Mouse (Mus musculus) liver, embryonic 13.5 days (tissue): Measurements from ENCODE around the gene Ercc4. TPM values are rescaled to one million over a fixed set of nuclear protein-coding genes. Genes with fewer than 3 reads are reported as not detected.

Experiments used
- ATAC-seq: fragments of 200-750 bp; cut with Nextera tagmentation; 2 replicates; pipeline ENCODE4 v1.8.0; 2017; ENCODE audit warnings: low read depth, mild to moderate bottlenecking, moderate number of reproducible peaks, moderate library complexity
- DNase-seq: peaks from one replicate; pipeline ENCODE4 v3.0.0; 2022
- H3K27ac ChIP-seq: fragments of 300-500 bp; sonication (generic); 2 replicates; pipeline ENCODE4 v1.5.1; 2015; ENCODE audit warnings: moderate library complexity, mild to moderate bottlenecking, inconsistent platforms
- H3K27me3 ChIP-seq: fragments of 300-500 bp; sonication (generic); 2 replicates; pipeline ENCODE4 v1.6.1; 2015; ENCODE audit warnings: mild to moderate bottlenecking, inconsistent platforms
- H3K36me3 ChIP-seq: fragments of 300-500 bp; sonication (generic); 2 replicates; pipeline ENCODE4 v1.6.1; 2015; ENCODE audit warnings: mild to moderate bottlenecking, inconsistent platforms
- H3K4me1 ChIP-seq: fragments of 300-500 bp; sonication (generic); replicated peaks from 2 replicates; pipeline ENCODE4 v1.6.1; 2015; ENCODE audit warnings: inconsistent platforms
- H3K4me2 ChIP-seq: fragments of 300-500 bp; sonication (generic); 2 replicates; pipeline ENCODE4 v1.6.1; 2015; ENCODE audit warnings: inconsistent platforms, mild to moderate bottlenecking, moderate library complexity
- H3K4me3 ChIP-seq: fragments of 300-500 bp; sonication (generic); replicated peaks from 2 replicates; pipeline ENCODE4 v1.5.1; 2015; ENCODE audit warnings: mild to moderate bottlenecking, inconsistent platforms
- H3K9ac ChIP-seq: fragments of 300-500 bp; sonication (generic); 2 replicates; pipeline ENCODE4 v1.6.1; 2015; ENCODE audit warnings: mild to moderate bottlenecking, inconsistent platforms
- H3K9me3 ChIP-seq: fragments of 300-500 bp; sonication (generic); replicated peaks from 2 replicates; pipeline ENCODE4 v1.6.1; 2016; ENCODE audit warnings: inconsistent platforms
- WGBS: fragments of 180-500 bp; shearing (Covaris S2); methylation state at CpG from one replicate; pipeline ENCODE4 v1.1.7; 2015; ENCODE audit not compliant: insufficient replicate concordance; 5-methylcytosine and 5-hydroxymethylcytosine counted together
- polyA plus RNA-seq: library from polyadenylated mRNA; unstranded; fragments of >200 nt; fragmentation: Nextera tagmentation; extraction: Ambion mirVana; gene quantifications from 2 replicates; pipeline ENCODE4 v1.2.1, GENCODE M21; 2015

Ercc4 gene
- polyA plus RNA-seq, 1 experiment from 2014 or later = 5.3 TPM

DNA sequence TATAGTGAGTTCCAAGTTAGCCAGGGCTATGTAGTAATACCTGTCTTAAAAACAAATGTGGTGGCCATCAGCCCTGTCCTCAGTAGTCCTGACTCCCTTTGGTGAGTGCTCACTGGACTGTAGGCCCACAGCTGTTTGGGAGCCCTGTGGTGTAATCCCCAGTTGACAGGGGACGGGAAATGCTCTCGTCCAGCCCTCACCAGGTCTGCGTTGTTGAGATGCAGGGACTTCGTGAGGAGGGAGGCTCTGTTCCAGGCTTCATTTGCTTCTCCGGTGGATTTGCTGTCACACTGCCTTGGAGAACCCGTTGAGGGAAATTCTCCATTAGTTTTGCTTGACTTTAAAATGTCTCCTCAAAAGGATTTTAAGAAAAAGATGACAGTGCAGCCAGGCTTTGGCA lies 41.3 kb downstream of the Ercc4 start:
- Histone ChIP-seq H3K27ac (no peak overlapping the region), H3K9me3 (no peaks in the 10 kb centered on the region), H3K27me3 (no peaks in the 10 kb centered on the region), H3K9ac (no peak overlapping the region), H3K4me3 (no peak overlapping the region), H3K4me1 (no peaks in the 10 kb centered on the region), H3K36me3 (peaks cover 42% of the 10 kb centered on the region), H3K4me2 (no peak overlapping the region)
- 80% methylated on average over 6 of the region's 6 CpGs for WGBS
- DNase-seq (no peak), ATAC-seq (no peak)

DNA sequence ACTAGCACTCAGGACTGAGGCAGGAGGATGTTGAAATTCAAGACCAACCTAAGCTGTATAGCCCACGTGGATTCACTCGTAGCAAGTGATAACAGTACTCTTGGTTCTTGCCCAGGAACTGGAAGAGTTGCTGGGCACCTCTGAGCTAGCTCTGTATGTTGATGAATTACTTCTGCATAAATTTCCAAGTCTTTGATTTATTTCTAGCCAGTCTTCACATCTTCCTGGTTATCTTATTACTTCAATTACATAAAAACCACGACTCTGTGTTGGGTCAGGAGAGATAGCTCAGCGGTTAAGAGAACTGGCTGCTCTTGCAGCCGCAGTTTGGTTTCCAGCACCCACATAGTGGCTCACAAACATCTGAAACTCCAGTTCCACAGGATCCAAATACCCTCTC lies 43.0 kb downstream of the Ercc4 start:
- no peaks in the 10 kb centered on the region for H3K4me1 ChIP-seq
- WGBS = 52% methylated on average over 5 of the region's 5 CpGs
- ATAC-seq = no peak

DNA sequence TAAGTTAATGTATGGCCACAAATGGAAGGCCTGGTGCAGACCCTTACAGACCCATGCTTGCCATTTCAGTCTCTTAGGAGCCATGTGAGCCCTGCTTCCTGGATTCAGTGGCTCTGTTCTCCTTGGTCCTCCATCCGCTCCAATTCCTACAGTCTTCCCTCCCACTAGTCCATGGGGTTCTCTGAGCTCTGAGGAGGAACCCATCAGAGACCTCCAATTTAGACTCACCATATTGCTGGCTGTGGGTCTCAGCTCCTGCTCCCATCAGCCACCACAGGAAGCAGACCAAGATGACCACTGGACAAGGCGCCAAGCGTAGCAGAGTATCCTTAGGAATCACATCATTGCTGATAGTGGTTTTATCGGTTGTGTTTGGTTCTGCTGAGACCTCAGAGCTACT lies 43.7 kb downstream of the Ercc4 start:
- Histone ChIP-seq H3K4me3 (no peak overlapping the region), H3K4me2 (no peak overlapping the region), H3K4me1 (no peaks in the 10 kb centered on the region), H3K36me3 (peaks cover 18% of the 10 kb centered on the region), H3K27me3 (no peaks in the 10 kb centered on the region; the same call in 1 of the 2 replicates), H3K9me3 (no peaks in the 10 kb centered on the region), H3K27ac (no peak overlapping the region), H3K9ac (no peak overlapping the region)
- 78% methylated on average over 4 of the region's 4 CpGs for WGBS
- ATAC-seq (no peak), DNase-seq (no peak)

More for the DNA sequence above, 43.0 kb downstream of the Ercc4 start:
- no peaks in the 10 kb centered on the region for H3K27me3 ChIP-seq
- no peak for DNase-seq
- H3K4me3 ChIP-seq = no peak overlapping the region
- H3K9me3 ChIP-seq = no peaks in the 10 kb centered on the region
- H3K9ac ChIP-seq = no peak overlapping the region
- peaks cover 26% of the 10 kb centered on the region for H3K36me3 ChIP-seq
- no peak overlapping the region for H3K4me2 ChIP-seq
- H3K27ac ChIP-seq = no peak overlapping the region

DNA sequence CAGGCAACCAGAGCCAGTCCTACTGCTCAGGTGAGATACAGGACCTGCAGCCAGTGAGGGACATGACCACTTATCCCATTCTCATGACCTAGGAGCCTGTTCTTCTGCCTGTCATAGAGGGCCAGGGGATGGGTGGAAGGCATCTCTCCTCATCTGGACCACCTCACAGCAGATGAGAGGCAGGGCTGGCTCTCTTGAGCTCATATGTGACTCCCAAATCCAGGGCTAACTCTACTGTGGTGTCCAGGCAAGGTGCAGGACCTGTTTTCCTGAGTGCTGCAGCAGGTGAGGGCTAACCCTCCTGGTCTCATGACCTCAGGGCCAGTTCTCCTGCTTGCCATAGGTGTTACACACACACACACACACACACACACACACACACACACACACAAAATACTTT lies 44.9 kb downstream of the Ercc4 start:
- ATAC-seq (no peak), DNase-seq (no peak)
- no peak overlapping the region for H3K4me3 ChIP-seq
- H3K9me3 ChIP-seq = no peaks in the 10 kb centered on the region
- H3K4me1 ChIP-seq = 0 out of 2 replicates have a peak, but pooled peaks cover 2% of the 10 kb centered on the region
- peaks cover 7% of the 10 kb centered on the region; the same call in 1 of the 2 replicates for H3K36me3 ChIP-seq
- H3K27ac ChIP-seq = no peak overlapping the region
- no peaks in the 10 kb centered on the region; the same call in 1 of the 2 replicates for H3K27me3 ChIP-seq
- H3K9ac ChIP-seq = no peak overlapping the region
- no peak overlapping the region for H3K4me2 ChIP-seq

DNA sequence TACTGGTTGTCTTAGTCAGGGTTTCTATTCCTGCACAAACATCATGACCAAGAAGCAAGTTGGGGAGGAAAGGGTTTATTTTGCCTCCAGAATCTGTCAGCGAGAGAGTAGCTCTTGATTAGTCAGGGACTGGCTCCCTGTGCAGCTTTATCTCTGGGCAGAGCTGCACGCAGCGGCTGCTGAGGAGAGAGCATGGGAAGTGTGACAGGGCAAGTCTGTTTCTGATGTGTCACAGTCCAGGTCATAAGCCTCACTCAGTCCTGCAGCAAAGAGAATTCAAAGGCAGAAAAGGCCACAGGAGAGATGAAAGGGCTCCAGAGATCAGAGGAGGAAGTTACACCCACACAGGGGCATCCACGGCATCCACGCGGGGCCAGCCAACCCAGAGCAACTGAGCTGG lies 47.8 kb downstream of the Ercc4 start:
- DNase-seq = no peak
- 0 out of 2 replicates have a peak, but pooled peaks cover 5% of the 10 kb centered on the region for H3K4me1 ChIP-seq
- H3K4me3 ChIP-seq = no peak overlapping the region
- no peaks in the 10 kb centered on the region for H3K36me3 ChIP-seq
- no peak overlapping the region for H3K9ac ChIP-seq
- H3K27me3 ChIP-seq = no peaks in the 10 kb centered on the region; the same call in none of the 2 replicates
- H3K4me2 ChIP-seq = no peak overlapping the region
- ATAC-seq = no peak
- 9% methylated on average over 6 of the region's 6 CpGs for WGBS
- H3K27ac ChIP-seq = no peak overlapping the region
- no peaks in the 10 kb centered on the region for H3K9me3 ChIP-seq

DNA sequence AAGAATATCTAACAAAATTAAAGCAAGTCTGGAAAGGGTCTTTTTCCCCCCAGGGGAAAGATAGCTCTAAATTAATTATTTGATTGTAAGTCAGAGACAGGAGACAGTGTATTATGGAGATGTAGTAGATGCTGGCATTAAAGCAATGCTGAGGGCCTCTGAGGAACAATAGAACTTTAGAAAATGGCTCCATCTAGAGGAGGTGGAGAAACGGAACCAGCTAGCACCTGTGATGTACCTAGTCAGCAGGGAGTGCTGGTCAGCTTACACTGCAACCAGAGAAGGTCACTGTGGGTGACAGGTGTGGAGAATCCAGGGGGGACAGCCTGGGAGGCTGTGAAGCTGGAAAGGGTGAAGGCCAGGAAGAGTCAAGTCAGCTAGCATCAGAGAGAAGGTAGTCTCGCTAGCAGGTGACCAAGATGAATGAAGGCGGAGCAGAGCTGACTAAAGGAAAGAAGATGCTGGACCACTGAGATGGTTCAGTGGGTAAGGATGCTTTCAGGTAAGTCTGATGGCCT lies 48.7 kb downstream of the Ercc4 start:
- WGBS = 40% methylated on average over 3 of the region's 3 CpGs

DNA sequence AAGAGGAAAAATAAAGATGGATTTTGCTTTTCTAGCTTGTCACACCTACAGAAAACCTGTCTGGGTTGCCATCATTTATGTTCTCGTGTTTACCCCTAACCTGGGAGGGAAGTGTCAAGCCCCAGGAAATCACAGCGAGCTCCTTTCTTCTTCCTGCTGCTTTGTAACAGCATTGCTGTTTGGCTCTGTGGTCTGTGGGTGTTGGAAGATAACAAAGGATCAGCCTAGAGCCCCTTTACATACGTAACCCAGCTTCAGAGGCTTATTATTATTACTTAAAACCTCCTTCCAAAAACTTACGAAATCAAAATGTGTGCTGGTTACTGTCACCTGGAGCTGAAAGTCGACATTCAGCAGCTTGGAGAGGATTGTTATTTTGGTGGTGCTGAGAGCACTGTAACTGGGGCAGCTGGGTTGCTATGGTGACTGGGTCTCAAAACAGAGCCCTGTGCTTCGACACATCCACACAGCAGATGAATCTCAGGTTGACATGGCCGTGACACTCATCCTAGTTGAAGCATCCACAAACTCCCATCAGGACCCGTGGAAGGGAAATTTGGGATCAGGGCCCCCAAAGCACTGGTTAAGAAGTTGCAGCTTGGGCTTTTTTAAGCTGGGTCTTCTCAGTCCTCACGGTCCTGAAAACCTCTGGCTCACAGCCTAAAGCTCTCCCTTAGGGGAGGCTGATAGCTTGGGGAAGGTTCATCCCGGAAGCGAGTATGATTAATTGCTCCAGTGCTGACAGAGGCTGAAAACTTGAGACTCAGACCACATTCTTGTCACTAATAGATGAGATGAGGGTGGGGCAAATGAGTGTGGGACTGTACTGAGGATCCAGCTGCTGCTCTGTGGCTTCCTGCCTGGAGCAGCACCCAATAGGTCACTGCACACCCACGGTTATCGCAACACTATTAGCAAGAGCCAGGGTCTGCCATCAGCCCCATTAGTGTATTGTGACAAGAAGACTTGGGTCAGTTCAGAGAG lies 49.7 kb downstream of the Ercc4 start:
- 19% methylated on average over 13 of the region's 13 CpGs for WGBS
- H3K9ac ChIP-seq = no peak overlapping the region
- ATAC-seq (peak; percentile 66), DNase-seq (no peak)
- H3K4me1 ChIP-seq = 0 out of 2 replicates have a peak, but pooled peaks cover 5% of the 10 kb centered on the region
- H3K4me2 ChIP-seq = no peak overlapping the region
- no peaks in the 10 kb centered on the region for H3K9me3 ChIP-seq
- H3K27me3 ChIP-seq = no peaks in the 10 kb centered on the region; the same call in none of the 2 replicates
- no peak overlapping the region for H3K27ac ChIP-seq
- no peaks in the 10 kb centered on the region for H3K36me3 ChIP-seq
- no peak overlapping the region for H3K4me3 ChIP-seq

More for the DNA sequence above, 48.7 kb downstream of the Ercc4 start:
- DNase-seq = no peak
- no peak for ATAC-seq
- no peak overlapping the region for H3K27ac ChIP-seq
- H3K9me3 ChIP-seq = no peaks in the 10 kb centered on the region
- no peaks in the 10 kb centered on the region for H3K36me3 ChIP-seq
- H3K9ac ChIP-seq = no peak overlapping the region
- H3K4me2 ChIP-seq = no peak overlapping the region
- no peak overlapping the region for H3K4me3 ChIP-seq
- no peaks in the 10 kb centered on the region; the same call in none of the 2 replicates for H3K27me3 ChIP-seq
- 0 out of 2 replicates have a peak, but pooled peaks cover 5% of the 10 kb centered on the region for H3K4me1 ChIP-seq

DNA sequence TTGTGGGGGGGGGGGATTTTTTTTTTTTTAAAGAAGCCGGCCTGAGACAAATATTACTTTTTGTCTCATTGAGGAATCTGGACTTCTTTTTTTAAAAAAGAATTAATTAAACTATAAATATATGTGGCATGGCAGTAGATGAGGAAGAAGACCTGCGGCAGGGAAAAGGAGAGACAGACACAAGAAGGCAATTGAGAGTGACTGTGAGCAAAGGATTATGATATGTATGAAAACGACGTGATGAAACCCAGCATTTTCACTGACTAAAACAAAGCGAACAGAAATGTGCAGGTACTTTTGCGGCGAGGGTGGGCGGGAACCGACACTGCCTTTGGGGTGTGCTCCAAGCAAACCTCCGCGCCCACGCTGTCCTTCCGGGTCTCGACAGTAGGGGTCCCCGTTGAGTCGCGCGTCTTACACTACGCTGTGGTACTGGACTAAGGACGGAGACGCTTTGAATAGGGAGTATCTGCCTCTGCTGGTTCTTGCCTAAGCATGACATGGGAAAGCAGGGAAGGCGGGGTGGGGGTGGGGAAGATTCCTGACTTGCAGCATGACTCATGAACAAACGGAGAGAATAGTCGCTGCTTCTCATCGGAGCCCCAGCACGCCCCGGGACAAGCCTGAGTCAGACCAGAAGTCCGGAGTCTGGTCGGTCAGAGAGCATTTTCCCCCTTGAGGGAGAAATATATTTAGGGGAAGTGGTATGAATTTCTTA lies 50.6 kb downstream of the Ercc4 start:
- DNase-seq (peak; percentile 65), ATAC-seq (peak; percentile 83)
- WGBS = 2% methylated on average over 29 of the region's 29 CpGs
- Histone ChIP-seq H3K27me3 (no peaks in the 10 kb centered on the region; the same call in none of the 2 replicates), H3K4me2 (peak overlapping the region; percentile 54), H3K27ac (no peak overlapping the region), H3K4me3 (peak overlapping the region; percentile 36), H3K9ac (peak overlapping the region; percentile 11; the same call in 1 of the 2 replicates), H3K36me3 (no peaks in the 10 kb centered on the region), H3K9me3 (no peaks in the 10 kb centered on the region), H3K4me1 (0 out of 2 replicates have a peak, but pooled peaks cover 5% of the 10 kb centered on the region)

DNA sequence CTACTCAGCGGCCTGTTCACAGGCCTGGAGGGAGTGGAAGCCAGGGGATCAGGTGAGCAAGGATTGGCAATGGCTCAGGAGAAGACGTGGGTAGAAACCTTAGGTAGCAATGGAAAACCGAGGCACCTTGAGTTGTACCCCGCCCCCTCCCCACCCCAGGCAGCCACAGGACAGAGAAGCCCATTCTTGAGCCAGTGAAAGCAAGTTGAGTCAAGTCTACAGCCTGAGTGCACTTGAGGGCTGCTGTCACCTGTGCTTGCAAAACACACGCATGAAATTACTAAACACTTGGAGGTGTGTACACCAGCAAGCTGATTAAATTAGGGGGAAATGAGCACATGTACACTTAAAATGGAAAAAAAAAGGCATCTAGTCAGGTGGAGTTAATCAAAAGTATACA lies 52.0 kb downstream of the Ercc4 start:
- H3K36me3 ChIP-seq = no peaks in the 10 kb centered on the region
- H3K4me1 ChIP-seq = 0 out of 2 replicates have a peak, but pooled peaks cover 5% of the 10 kb centered on the region
- no peak overlapping the region for H3K9ac ChIP-seq
- DNase-seq (no peak), ATAC-seq (no peak)
- H3K9me3 ChIP-seq = no peaks in the 10 kb centered on the region
- no peak overlapping the region for H3K4me3 ChIP-seq
- H3K4me2 ChIP-seq = no peak overlapping the region
- H3K27me3 ChIP-seq = no peaks in the 10 kb centered on the region; the same call in none of the 2 replicates
- no peak overlapping the region for H3K27ac ChIP-seq
- WGBS = 65% methylated on average over 5 of the region's 5 CpGs

DNA sequence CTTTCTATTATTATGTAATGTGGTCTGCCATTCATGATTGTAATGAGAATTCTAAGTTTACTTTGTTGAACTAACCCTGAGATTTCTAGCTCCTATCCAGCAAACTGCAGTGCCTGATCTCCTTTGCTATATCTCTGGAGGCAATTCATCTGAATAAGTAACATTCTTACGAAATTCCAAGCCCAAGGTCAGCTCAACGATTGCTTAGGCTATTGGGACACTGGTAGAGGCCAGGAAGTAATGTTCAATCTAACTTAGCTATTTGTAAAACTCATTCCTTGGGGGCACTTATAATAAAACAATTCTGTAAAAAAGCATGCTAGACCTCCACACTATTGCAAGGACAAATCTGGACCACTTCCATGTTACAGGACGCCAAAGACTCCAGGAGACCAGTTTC lies 58.2 kb downstream of the Ercc4 start:
- Histone ChIP-seq H3K9ac (no peak overlapping the region), H3K4me1 (no peaks in the 10 kb centered on the region), H3K27me3 (no peaks in the 10 kb centered on the region), H3K27ac (no peak overlapping the region), H3K4me2 (no peak overlapping the region), H3K36me3 (no peaks in the 10 kb centered on the region), H3K9me3 (0 out of 2 replicates have a peak, but pooled peaks cover 4% of the 10 kb centered on the region), H3K4me3 (no peak overlapping the region)
- WGBS = 45% methylated on average over 3 of the region's 3 CpGs
- DNase-seq (no peak), ATAC-seq (no peak)
